In genomic region chr13:71149303-71149696, GRCm38 (mm10) we compare ENCODE assay signal across 18 mouse cellular contexts.
A peak's percentile ranks its signal among the peaks of the same experiment; 100 is the strongest.
DNase-seq lines count a peak whose midpoint lies in the region; ATAC-seq and TF ChIP-seq lines count a peak whose summit lies in the region.
"Had no signal": no experiment of that assay in that cellular context is flagged by ENCODE, and none has a peak within 500 bp of the region (broad histone marks: within the 10 kb centered on the region; RNA-seq: fewer than 3 reads in every experiment).

No protein-coding gene starts in this region.

- TF ChIP-seq CTCF in kidney, postnatal 0 days (IDR thresholded peaks at IDR 0.05; ENCODE audit: low read depth): no peak

- ATAC-seq in hindbrain, embryonic 14.5 days (ENCODE audit: low FRiP score): no peak
- ATAC-seq in kidney, postnatal 0 days (replicated peaks; ENCODE audit: low FRiP score, low read depth): 0 out of 2 replicates have a peak, but pooled peaks have one; percentile 47
- 0 out of 2 replicates have a peak, but pooled peaks have one; percentile 60 for ATAC-seq in hindbrain, embryonic 13.5 days (ENCODE audit: low FRiP score)
- ATAC-seq in neural tube, embryonic 12.5 days (ENCODE audit: low FRiP score, low read depth): peak; percentile 54; the same call in 1 of the 2 replicates
- ATAC-seq: intestine, embryonic 15.5 days; midbrain, embryonic 15.5 days had no signal

- no peak overlapping the region for H3K4me3 ChIP-seq in hindbrain, embryonic 10.5 days
- H3K4me3 ChIP-seq in hindbrain, embryonic 14.5 days (replicated peaks; ENCODE audit: low read length): no peak overlapping the region
- no peak overlapping the region for H3K4me3 ChIP-seq in kidney, postnatal 0 days (replicated peaks; ENCODE audit: low read depth, low read length)
- no peak overlapping the region for H3K4me3 ChIP-seq in hindbrain, embryonic 13.5 days
- no peak overlapping the region for H3K4me3 ChIP-seq in neural tube, embryonic 12.5 days
- H3K4me3 ChIP-seq: embryonic facial prominence, embryonic 13.5 days; erythroblast, embryonic 14.5 days; heart, embryonic 10.5 days; intestine, embryonic 15.5 days; left cerebral cortex, adult 2 months; midbrain, embryonic 15.5 days; myocyte had no signal

- no peaks in the 10 kb centered on the region for H3K36me3 ChIP-seq in hindbrain, embryonic 10.5 days
- H3K36me3 ChIP-seq in hindbrain, embryonic 14.5 days (replicated peaks; ENCODE audit: control insufficient read depth, insufficient read depth): no peaks in the 10 kb centered on the region
- H3K36me3 ChIP-seq in kidney, postnatal 0 days (ENCODE audit: insufficient read depth, low read length): no peaks in the 10 kb centered on the region
- no peaks in the 10 kb centered on the region for H3K36me3 ChIP-seq in hindbrain, embryonic 13.5 days
- H3K36me3 ChIP-seq in neural tube, embryonic 12.5 days: no peaks in the 10 kb centered on the region
- H3K36me3 ChIP-seq: embryonic facial prominence, embryonic 13.5 days; heart, embryonic 10.5 days; intestine, embryonic 15.5 days; midbrain, embryonic 15.5 days had no signal

- no peaks in the 10 kb centered on the region for H3K9me3 ChIP-seq in hindbrain, embryonic 10.5 days
- no peaks in the 10 kb centered on the region for H3K9me3 ChIP-seq in hindbrain, embryonic 14.5 days (ENCODE audit: control insufficient read depth, low read length)
- no peaks in the 10 kb centered on the region for H3K9me3 ChIP-seq in kidney, postnatal 0 days (replicated peaks; ENCODE audit: low read length)
- H3K9me3 ChIP-seq in hindbrain, embryonic 13.5 days: no peaks in the 10 kb centered on the region
- no peaks in the 10 kb centered on the region for H3K9me3 ChIP-seq in neural tube, embryonic 12.5 days
- H3K9me3 ChIP-seq: embryonic facial prominence, embryonic 13.5 days; heart, embryonic 10.5 days; intestine, embryonic 15.5 days; midbrain, embryonic 15.5 days had no signal

- 48% methylated on average over 5 of the region's 5 CpGs for WGBS in hindbrain, embryonic 10.5 days
- WGBS in hindbrain, embryonic 14.5 days: 17% methylated on average over 5 of the region's 5 CpGs
- 16% methylated on average over 5 of the region's 5 CpGs for WGBS in kidney, postnatal 0 days
- 25% methylated on average over 5 of the region's 5 CpGs for WGBS in hindbrain, embryonic 13.5 days
- 7% methylated on average over 5 of the region's 5 CpGs for WGBS in neural tube, embryonic 12.5 days

- H3K4me2 ChIP-seq in hindbrain, embryonic 14.5 days (replicated peaks): no peak overlapping the region
- H3K4me2 ChIP-seq in kidney, postnatal 0 days (ENCODE audit: low read length): no peak overlapping the region
- H3K4me2 ChIP-seq in hindbrain, embryonic 13.5 days: no peak overlapping the region
- H3K4me2 ChIP-seq in neural tube, embryonic 12.5 days (replicated peaks): no peak overlapping the region
- H3K4me2 ChIP-seq: embryonic facial prominence, embryonic 13.5 days; intestine, embryonic 15.5 days; lung, embryonic 14.5 days; midbrain, embryonic 15.5 days had no signal

- H3K27ac ChIP-seq in hindbrain, embryonic 10.5 days: peak overlapping the region; percentile 81
- H3K27ac ChIP-seq in hindbrain, embryonic 14.5 days: no peak overlapping the region
- H3K27ac ChIP-seq in kidney, postnatal 0 days: no peak overlapping the region
- no peak overlapping the region for H3K27ac ChIP-seq in hindbrain, embryonic 13.5 days
- no peak overlapping the region for H3K27ac ChIP-seq in neural tube, embryonic 12.5 days
- H3K27ac ChIP-seq: embryonic facial prominence, embryonic 13.5 days; heart, embryonic 10.5 days; intestine, embryonic 15.5 days; left cerebral cortex, adult 2 months; liver, embryonic 14.5 days; midbrain, embryonic 15.5 days had no signal

- H3K4me1 ChIP-seq in hindbrain, embryonic 10.5 days (replicated peaks): peaks cover 43% of the 10 kb centered on the region
- H3K4me1 ChIP-seq in hindbrain, embryonic 14.5 days (replicated peaks; ENCODE audit: control insufficient read depth, insufficient read depth, low read length): peaks cover 8% of the 10 kb centered on the region; the same call in 1 of the 2 replicates
- no peaks in the 10 kb centered on the region; the same call in 1 of the 2 replicates for H3K4me1 ChIP-seq in kidney, postnatal 0 days (replicated peaks; ENCODE audit: insufficient read depth, low read length)
- H3K4me1 ChIP-seq in hindbrain, embryonic 13.5 days (replicated peaks): peaks cover 13% of the 10 kb centered on the region
- H3K4me1 ChIP-seq in neural tube, embryonic 12.5 days: peaks cover 6% of the 10 kb centered on the region; the same call in 1 of the 2 replicates
- H3K4me1 ChIP-seq: embryonic facial prominence, embryonic 13.5 days; heart, embryonic 10.5 days; intestine, embryonic 15.5 days had no signal

- peaks cover 39% of the 10 kb centered on the region for H3K27me3 ChIP-seq in hindbrain, embryonic 10.5 days (ENCODE audit: insufficient read depth, poor library complexity, severe bottlenecking)
- 0 out of 2 replicates have a peak, but pooled peaks cover 3% of the 10 kb centered on the region for H3K27me3 ChIP-seq in hindbrain, embryonic 14.5 days (ENCODE audit: control insufficient read depth, insufficient read depth, low read length)
- no peaks in the 10 kb centered on the region for H3K27me3 ChIP-seq in kidney, postnatal 0 days (ENCODE audit: insufficient read depth, low read length)
- peaks cover 16% of the 10 kb centered on the region for H3K27me3 ChIP-seq in hindbrain, embryonic 13.5 days
- peaks cover 18% of the 10 kb centered on the region; the same call in 1 of the 2 replicates for H3K27me3 ChIP-seq in neural tube, embryonic 12.5 days (replicated peaks)
- H3K27me3 ChIP-seq: embryonic facial prominence, embryonic 13.5 days; intestine, embryonic 15.5 days; midbrain, embryonic 15.5 days had no signal

- no peak for DNase-seq in hindbrain, embryonic 10.5 days (ENCODE audit: low spot score)
- no peak for DNase-seq in hindbrain, embryonic 14.5 days (ENCODE audit: low spot score)
- DNase-seq in kidney, postnatal 0 days (ENCODE audit: low spot score): no peak
- DNase-seq in kidney, adult 11 months: no peak
- no peak for DNase-seq in frontal cortex, adult 2 months (ENCODE audit: extremely low spot score in 1 of 2, low spot score in 1 of 2)
- no peak for DNase-seq in urinary bladder, postnatal 10 days (ENCODE audit: low spot score)
- DNase-seq: adrenal gland, postnatal 14 days; lung, embryonic 14.5 days had no signal

- no peak overlapping the region for H3K9ac ChIP-seq in hindbrain, embryonic 14.5 days
- H3K9ac ChIP-seq in kidney, postnatal 0 days (ENCODE audit: low read depth, low read length): no peak overlapping the region
- H3K9ac ChIP-seq in hindbrain, embryonic 13.5 days: no peak overlapping the region
- no peak overlapping the region for H3K9ac ChIP-seq in neural tube, embryonic 12.5 days
- H3K9ac ChIP-seq: embryonic facial prominence, embryonic 13.5 days; intestine, embryonic 15.5 days; liver, embryonic 14.5 days; lung, embryonic 14.5 days; midbrain, embryonic 15.5 days had no signal
